ENCODE assay signal across 22 mouse cellular contexts in genomic region chr3:100819571-100819970, GRCm38 (mm10). TPM values are rescaled to one million over a fixed set of nuclear protein-coding genes. Genes with fewer than 3 reads are reported as not detected.
DNase-seq lines count a peak whose midpoint lies in the region; ATAC-seq and TF ChIP-seq lines count a peak whose summit lies in the region.
"Had no signal": no experiment of that assay in that cellular context is flagged by ENCODE, and none has a peak within 500 bp of the region (broad histone marks: within the 10 kb centered on the region; RNA-seq: fewer than 3 reads in every experiment).

No protein-coding gene starts in this region.

- H3K27me3 ChIP-seq in CH12.LX (replicated peaks): no peaks in the 10 kb centered on the region
- no peaks in the 10 kb centered on the region for H3K27me3 ChIP-seq in hindbrain, postnatal 0 days (ENCODE audit: insufficient read depth, low read length)
- H3K27me3 ChIP-seq: midbrain, embryonic 12.5 days had no signal

- in situ Hi-C loops in CH12.LX (cut with MboI; ENCODE audit: low pct_ligation_motif_present, low pct_unique_long_range_greater_than_20kb, low sequenced_read_pairs): no loop called here

- no peak overlapping the region for H3K4me2 ChIP-seq in CH12.LX (ENCODE audit: insufficient read depth, low read depth, poor library complexity, severe bottlenecking)
- no peak overlapping the region for H3K4me2 ChIP-seq in hindbrain, postnatal 0 days (ENCODE audit: low read depth, low read length)
- H3K4me2 ChIP-seq: limb, embryonic 13.5 days; midbrain, embryonic 12.5 days had no signal

- H3K4me3 ChIP-seq in CH12.LX (replicated peaks in 1 of 3; ENCODE audit: low read depth in 2 of 3, low read length in 2 of 3, poor library complexity in 1 of 3): no peak overlapping the region
- no peak overlapping the region for H3K4me3 ChIP-seq in hindbrain, postnatal 0 days (ENCODE audit: low read length)
- H3K4me3 ChIP-seq: embryonic facial prominence, embryonic 10.5 days; gastrocnemius, adult 2 months; heart, adult 2 months; limb, embryonic 13.5 days; midbrain, embryonic 12.5 days had no signal

- ATAC-seq in inflammation-experienced regulatory T-cells, adult 6 months: peak; percentile 72
- ATAC-seq in hindbrain, postnatal 0 days: no peak

- peak; percentile 54 for DNase-seq in thymus, postnatal 0 days (ENCODE audit: low spot score)
- DNase-seq in thymus, postnatal 10 days (ENCODE audit: low spot score in 2 of 2): no peak
- peak; percentile 59 for DNase-seq in CH12.LX (ENCODE audit: extremely low read depth)
- DNase-seq in kidney, adult 18-20 months: no peak
- no peak for DNase-seq in urinary bladder, postnatal 4 days (ENCODE audit: low spot score in 2 of 2)
- DNase-seq in hindbrain, postnatal 0 days (ENCODE audit: low spot score): no peak
- DNase-seq: adrenal gland, adult 2 months; cerebellum, adult 2 months; cerebellum, postnatal 36 days; gastrocnemius, adult 2 months; heart, adult 2 months; heart, postnatal 36 days; right cerebral cortex, postnatal 14 days had no signal

- no peak overlapping the region for H3K9ac ChIP-seq in CH12.LX (ENCODE audit: insufficient read depth, low read depth)
- H3K9ac ChIP-seq in hindbrain, postnatal 0 days (replicated peaks; ENCODE audit: low read length): no peak overlapping the region
- H3K9ac ChIP-seq: limb, embryonic 13.5 days; liver, embryonic 14.5 days; midbrain, embryonic 12.5 days had no signal

- WGBS in hindbrain, postnatal 0 days: 95% methylated on average over 5 of the region's 5 CpGs

- 0 out of 4 replicates have a peak, but pooled peaks of 1 of the 2 experiments have one; percentile 1 for TF ChIP-seq CTCF in CH12.LX (conservative IDR thresholded peaks at IDR 0.05 in 1 of 2, IDR thresholded peaks at IDR 0.05 in 1 of 2; ENCODE audit: low read depth in 2 of 2, low read length in 2 of 2)
- TF ChIP-seq CTCF in hindbrain, postnatal 0 days (IDR thresholded peaks at IDR 0.05; ENCODE audit: low read depth): no peak

- H3K9me3 ChIP-seq in CH12.LX (replicated peaks; ENCODE audit: low read length): peaks cover 1% of the 10 kb centered on the region
- no peaks in the 10 kb centered on the region for H3K9me3 ChIP-seq in hindbrain, postnatal 0 days (ENCODE audit: low read length)
- H3K9me3 ChIP-seq: embryonic facial prominence, embryonic 10.5 days; limb, embryonic 13.5 days; midbrain, embryonic 12.5 days had no signal

- H3K4me1 ChIP-seq in CH12.LX (ENCODE audit: control insufficient read depth in 1 of 2, insufficient read depth in 2 of 2): peaks cover 20 to 63% of the 10 kb centered on the region in 2 experiments
- no peaks in the 10 kb centered on the region for H3K4me1 ChIP-seq in hindbrain, postnatal 0 days (ENCODE audit: insufficient read depth, low read length)
- H3K4me1 ChIP-seq: midbrain, embryonic 12.5 days had no signal

- H3K27ac ChIP-seq in CH12.LX (ENCODE audit: insufficient read depth, low read depth): no peak overlapping the region
- H3K27ac ChIP-seq in hindbrain, postnatal 0 days: no peak overlapping the region
- H3K27ac ChIP-seq: embryonic facial prominence, embryonic 10.5 days; gastrocnemius, adult 2 months; heart, adult 2 months; limb, embryonic 13.5 days; liver, embryonic 14.5 days; macrophage; midbrain, embryonic 12.5 days had no signal

- no peaks in the 10 kb centered on the region for H3K79me2 ChIP-seq in CH12.LX (replicated peaks; ENCODE audit: control insufficient read depth, extremely low read depth, insufficient read depth, poor library complexity, severe bottlenecking)

- no peak for TF ChIP-seq POLR2A in CH12.LX (IDR thresholded peaks at IDR 0.05; ENCODE audit: low read depth, low read length)

- dilution Hi-C loops in CH12.LX (cut with MboI; ENCODE audit: extremely low pct_ligation_motif_present, extremely low pct_unique_long_range_greater_than_20kb, low sequenced_read_pairs): no loop called here

- TF ChIP-seq EP300 in CH12.LX (IDR thresholded peaks at IDR 0.05; ENCODE audit: low read length): no peak; the same call in 1 of the 2 replicates

- no peaks in the 10 kb centered on the region for H3K36me3 ChIP-seq in CH12.LX (replicated peaks in 1 of 2; ENCODE audit: control insufficient read depth in 1 of 2, insufficient read depth in 1 of 2, low read length in 1 of 2)
- no peaks in the 10 kb centered on the region for H3K36me3 ChIP-seq in hindbrain, postnatal 0 days (ENCODE audit: insufficient read depth, low read length)
- H3K36me3 ChIP-seq: embryonic facial prominence, embryonic 10.5 days; limb, embryonic 13.5 days; midbrain, embryonic 12.5 days had no signal

- no peak; the same call in 1 of the 2 replicates for TF ChIP-seq RAD21 in CH12.LX (IDR thresholded peaks at IDR 0.05; ENCODE audit: low read depth, low read length)

TF ChIP-seq in CH12.LX, 34 proteins besides CTCF, POLR2A, EP300 and RAD21:
- TF ChIP-seq SIN3A (IDR thresholded peaks at IDR 0.05; ENCODE audit: low read length) (no peak), MAX (IDR thresholded peaks at IDR 0.05; ENCODE audit: low read length) (no peak), KAT2A (IDR thresholded peaks at IDR 0.05; ENCODE audit: insufficient replicate concordance, low read length) (no peak), UBTF (IDR thresholded peaks at IDR 0.05; ENCODE audit: low read depth, low read length) (no peak), NELFE (IDR thresholded peaks at IDR 0.05; ENCODE audit: low read depth, low read length) (no peak), ZMIZ1 (IDR thresholded peaks at IDR 0.05; ENCODE audit: low read depth, low read length) (no peak), POLR2AphosphoS2 (IDR thresholded peaks at IDR 0.05; ENCODE audit: low read depth, low read length) (no peak), MAFK (IDR thresholded peaks at IDR 0.05; ENCODE audit: insufficient replicate concordance, low read length) (no peak), IRF4 (IDR thresholded peaks at IDR 0.05; ENCODE audit: low read depth, low read length) (peak; percentile 34; the same call in 1 of the 2 replicates), TBP (conservative IDR thresholded peaks at IDR 0.05; ENCODE audit: low read depth, low read length) (no peak), MYC (IDR thresholded peaks at IDR 0.05; ENCODE audit: low read depth, low read length) (no peak), SMC3 (IDR thresholded peaks at IDR 0.05; ENCODE audit: low read depth, low read length) (no peak), ZC3H11A (IDR thresholded peaks at IDR 0.05; ENCODE audit: low read depth, low read length) (no peak), JUN (IDR thresholded peaks at IDR 0.05; ENCODE audit: insufficient read depth, low read depth, low read length) (peak; percentile 28; the same call in 1 of the 2 replicates), TCF12 (IDR thresholded peaks at IDR 0.05; ENCODE audit: low read depth, low read length) (peak; percentile 47; the same call in 1 of the 2 replicates), MEF2A (IDR thresholded peaks at IDR 0.05; ENCODE audit: borderline replicate concordance, low read depth, low read length) (0 out of 2 replicates have a peak, but pooled peaks have one; percentile 18), ETS1 (conservative IDR thresholded peaks at IDR 0.05; ENCODE audit: low read depth, low read length) (peak; percentile 55; the same call in 1 of the 2 replicates), ELF1 (IDR thresholded peaks at IDR 0.05; ENCODE audit: low read depth, low read length) (no peak), CHD2 (IDR thresholded peaks at IDR 0.05; ENCODE audit: low read length) (no peak), MAZ (IDR thresholded peaks at IDR 0.05; ENCODE audit: low read depth, low read length) (no peak), HCFC1 (IDR thresholded peaks at IDR 0.05; ENCODE audit: low read depth, low read length) (no peak)

RNA-seq across cellular contexts. Expression of gene Vtcn1, which starts 5.7 kb away (rescaled TPM):
- 0.10 TPM in 2 replicates for polyA plus RNA-seq in thymus, postnatal 0 days (2015; fragmentation: Nextera tagmentation; extraction: Ambion mirVana)
- total RNA-seq in CH12.LX (2012; rRNA removed) (0.04 TPM in 1 of 2 replicates, not detected in the other), CH12.LX (2014; rRNA removed) (not detected in 2 replicates)
- 0.14 TPM in 1 of 2 replicates, not detected in the other for polyA plus RNA-seq in CH12.LX (2012; ENCODE audit: insufficient read length, low read depth)
- not detected for polyA plus RNA-seq in inflammation-experienced regulatory T-cells, adult 6 months (2017; shearing (Covaris generic))
- total RNA-seq in hindbrain, postnatal 0 days (2014; rRNA removed): not detected in 2 replicates
- polyA plus RNA-seq in hindbrain, postnatal 0 days (2015; fragmentation: Nextera tagmentation; extraction: Ambion mirVana): 0.05 TPM in 1 of 2 replicates, not detected in the other
- total RNA-seq: layer of hippocampus, postnatal 10 days; left cerebral cortex, postnatal 10 days had no signal
- polyA plus RNA-seq: adrenal gland, adult 2 months; embryonic facial prominence, embryonic 10.5 days; liver, embryonic 14.5 days; macrophage; neural tube, embryonic 14.5 days had no signal

Comparison
In these comparisons a context has a peak if more than half of its experiments do, and no peak if none do; other contexts are left out.
1. DNase-seq: peak in thymus, postnatal 0 days (single experiment) and CH12.LX (single experiment); none in thymus, postnatal 10 days (0 of 2), kidney, adult 18-20 months (single experiment), urinary bladder, postnatal 4 days (0 of 2) and hindbrain, postnatal 0 days (single experiment).